Mouse (Mus musculus): ENCODE results near the gene Rasl2-9. TPM values are rescaled to one million over a fixed set of nuclear protein-coding genes. Genes with fewer than 3 reads are reported as not detected.
"Not testable (repeated sequence)": the region's sequence is repeated elsewhere in the genome, so short reads cannot be mapped to it uniquely, and the experiment has no call there.

Rasl2-9 gene
- 1.6 and 1.8 TPM in 2 replicates for polyA plus RNA-seq (2015; fragmentation: Nextera tagmentation; extraction: Ambion mirVana)

DNA sequence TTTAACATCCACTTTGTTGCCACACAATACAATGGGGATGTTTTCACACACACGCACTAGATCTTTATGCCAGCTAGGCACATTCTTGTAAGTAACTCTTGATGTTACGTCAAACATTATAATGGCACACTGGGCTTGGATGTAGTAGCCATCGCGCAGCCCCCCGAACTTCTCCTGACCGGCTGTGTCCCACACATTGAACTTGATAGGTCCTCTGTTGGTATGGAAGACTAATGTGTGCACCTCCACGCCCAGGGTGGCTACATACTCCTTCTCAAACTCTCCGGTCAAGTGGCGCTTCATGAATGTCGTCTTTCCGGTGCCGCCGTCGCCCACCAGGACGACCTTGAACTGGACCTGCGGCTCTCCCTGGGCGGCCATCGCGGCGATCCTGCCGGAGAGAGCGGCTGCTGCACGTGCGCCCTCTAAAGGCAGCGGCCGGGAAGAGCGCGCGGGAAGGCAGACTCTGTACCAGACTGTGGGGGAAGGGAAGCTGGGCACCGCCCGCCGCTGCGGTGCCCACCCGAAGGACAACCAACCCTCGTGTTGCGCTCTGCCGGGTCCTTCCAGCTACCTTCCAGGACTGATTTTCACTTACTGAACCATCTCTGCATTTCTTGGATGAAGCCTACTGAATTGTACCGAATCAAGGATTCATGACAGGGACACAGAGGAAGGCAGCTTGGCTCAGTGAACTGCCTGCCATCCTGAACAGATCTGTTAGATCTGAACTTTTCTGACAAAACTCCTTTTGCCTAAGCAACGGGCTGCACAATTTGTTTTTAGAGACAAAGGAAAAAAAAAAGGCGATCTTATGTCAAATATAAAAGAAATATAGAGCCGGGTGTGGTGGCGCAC, at the start of gene Rasl2-9:
Rasl2-9 (minus strand) TSS at position 402 of the 858 bp plus-strand sequence.
- ATAC-seq (ENCODE audit: extremely low read depth, insufficient number of reproducible peaks, low FRiP score, low TSS enrichment) = peak; percentile 61; the same call in 1 of the 2 replicates
- Histone ChIP-seq H3K4me3 (peak within 1 kb of the TSS; percentile 51), H3K27me3 (replicated peaks) (no peaks in the 10 kb centered on the region), H3K36me3 (no peaks in the 10 kb centered on the region), H3K4me2 (peak within 1 kb of the TSS; percentile 76), H3K27ac (replicated peaks) (no peak within 1 kb of the TSS), H3K9ac (peak within 1 kb of the TSS; percentile 74), H3K9me3 (no peaks in the 10 kb centered on the region), H3K4me1 (peaks cover 12% of the 10 kb centered on the region; the same call in 1 of the 2 replicates)
- WGBS = 15% methylated on average over 42 of the region's 42 CpGs

DNA sequence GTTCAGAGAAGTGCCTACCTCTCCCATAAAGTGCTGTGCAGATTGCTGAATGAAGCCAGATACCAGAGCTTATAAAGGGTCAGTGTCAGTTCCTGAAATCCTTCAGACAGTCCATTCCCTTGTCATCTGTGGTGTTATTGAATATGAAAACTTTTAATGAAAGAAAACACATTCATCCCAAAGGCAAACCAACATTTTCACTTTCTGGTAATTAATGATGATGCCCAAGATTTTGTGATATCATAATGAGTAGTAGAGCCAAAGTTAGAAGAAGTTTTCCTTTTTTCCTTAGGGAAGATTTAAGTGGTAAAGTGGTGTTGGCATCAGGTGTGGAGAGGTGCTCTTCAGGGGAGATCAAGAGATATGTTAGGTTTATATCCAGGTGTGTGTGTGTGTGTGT, 23.8 kb upstream of the Rasl2-9 start, which contains the start of gene Vmn1r55:
Vmn1r55 (minus strand) TSS at position 101 of the 400 bp plus-strand sequence.
- H3K27me3 ChIP-seq (replicated peaks); H3K36me3 ChIP-seq; H3K9me3 ChIP-seq; H3K27ac ChIP-seq (replicated peaks); H3K4me2 ChIP-seq; ATAC-seq (ENCODE audit: extremely low read depth, insufficient number of reproducible peaks, low FRiP score, low TSS enrichment); H3K4me3 ChIP-seq; H3K9ac ChIP-seq; H3K4me1 ChIP-seq: not testable (repeated sequence)

DNA sequence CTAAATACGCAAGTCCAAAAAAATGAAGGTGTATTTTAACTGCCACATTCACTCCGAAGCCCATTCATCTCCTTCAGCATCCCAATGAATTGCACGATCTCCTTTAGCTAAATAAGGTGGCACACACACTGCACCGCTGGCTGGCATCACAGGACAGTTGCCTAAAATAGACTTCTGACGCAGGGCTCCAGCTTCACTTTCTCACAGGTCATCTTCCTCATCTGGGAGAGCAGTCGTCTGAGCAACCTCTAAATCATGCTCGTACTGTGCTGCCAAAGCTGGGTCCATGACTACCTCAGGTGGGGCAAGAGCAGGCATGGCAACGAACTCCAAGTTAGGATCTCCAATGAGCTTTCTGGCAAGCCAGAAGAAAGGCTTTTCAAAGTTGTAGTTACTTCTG, 672 bp downstream of the Rasl2-9 start:
- Histone ChIP-seq H3K4me3 (no peak overlapping the region), H3K9me3 (no peaks in the 10 kb centered on the region), H3K9ac (no peak overlapping the region), H3K36me3 (no peaks in the 10 kb centered on the region), H3K27me3 (replicated peaks) (no peaks in the 10 kb centered on the region), H3K27ac (replicated peaks) (no peak overlapping the region), H3K4me1 (peaks cover 12% of the 10 kb centered on the region; the same call in 1 of the 2 replicates), H3K4me2 (peak overlapping the region; percentile 76)
- 70% methylated on average over 8 of the region's 8 CpGs for WGBS
- ATAC-seq (ENCODE audit: extremely low read depth, insufficient number of reproducible peaks, low FRiP score, low TSS enrichment) = no peak

DNA sequence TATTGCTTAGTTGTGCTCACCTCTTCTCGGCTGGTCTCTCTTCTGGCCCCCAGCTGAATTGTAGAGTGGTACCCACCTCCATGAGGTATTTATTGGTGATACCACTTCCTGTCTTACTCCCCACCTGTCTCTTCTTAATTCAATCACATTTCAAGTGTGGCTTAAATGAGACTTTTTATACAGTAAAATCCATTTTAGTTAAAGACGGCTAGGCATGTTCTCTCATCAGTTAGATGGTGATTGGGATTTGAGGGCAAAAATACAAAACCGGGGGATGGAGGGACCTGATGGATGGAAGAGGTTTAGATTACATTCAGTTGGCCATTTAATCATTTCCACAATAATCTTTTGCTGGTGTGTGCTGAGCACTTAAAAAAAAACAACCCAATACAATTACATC, 8.9 kb downstream of the Rasl2-9 start, which contains the start of gene Rfpl4:
Rfpl4 (minus strand) TSS at position 101 of the 400 bp plus-strand sequence.
- no peaks in the 10 kb centered on the region for H3K9me3 ChIP-seq
- no peaks in the 10 kb centered on the region for H3K4me1 ChIP-seq
- no peak within 1 kb of the TSS for H3K9ac ChIP-seq
- no peak for ATAC-seq (ENCODE audit: extremely low read depth, insufficient number of reproducible peaks, low FRiP score, low TSS enrichment)
- no peaks in the 10 kb centered on the region for H3K36me3 ChIP-seq
- H3K27me3 ChIP-seq (replicated peaks) = no peaks in the 10 kb centered on the region
- H3K4me3 ChIP-seq = no peak within 1 kb of the TSS
- 85% methylated on average over 3 of the region's 3 CpGs for WGBS
- H3K27ac ChIP-seq (replicated peaks) = no peak within 1 kb of the TSS
- H3K4me2 ChIP-seq = no peak within 1 kb of the TSS

DNA sequence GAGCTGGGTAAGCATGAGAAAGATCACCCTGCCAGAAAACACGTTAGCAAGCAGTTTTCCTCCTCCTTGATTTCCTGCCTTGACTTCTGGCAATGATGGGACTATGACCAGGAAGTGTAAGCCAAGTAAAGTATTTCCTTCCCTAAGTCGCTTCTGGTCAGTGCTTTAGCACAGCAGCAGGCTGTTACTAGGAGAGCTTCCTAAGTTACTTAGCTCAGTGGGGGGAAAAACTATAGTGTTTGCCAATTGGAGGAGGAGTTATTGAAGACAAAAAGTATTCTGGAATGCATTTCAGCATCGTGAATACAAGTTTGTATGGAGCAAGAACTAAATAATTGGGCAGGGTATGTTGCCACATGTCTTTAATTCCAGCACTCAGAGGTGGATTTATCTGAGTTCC, 13.0 kb downstream of the Rasl2-9 start:
- no peaks in the 10 kb centered on the region for H3K27me3 ChIP-seq (replicated peaks)
- no peaks in the 10 kb centered on the region for H3K36me3 ChIP-seq
- WGBS = 37% methylated on average over 3 of the region's 3 CpGs
- no peak overlapping the region for H3K4me3 ChIP-seq
- no peak overlapping the region for H3K27ac ChIP-seq (replicated peaks)
- 0 out of 2 replicates have a peak, but pooled peaks cover 3% of the 10 kb centered on the region for H3K9me3 ChIP-seq
- no peaks in the 10 kb centered on the region for H3K4me1 ChIP-seq
- ATAC-seq (ENCODE audit: extremely low read depth, insufficient number of reproducible peaks, low FRiP score, low TSS enrichment) = no peak
- H3K9ac ChIP-seq = no peak overlapping the region
- H3K4me2 ChIP-seq = no peak overlapping the region

DNA sequence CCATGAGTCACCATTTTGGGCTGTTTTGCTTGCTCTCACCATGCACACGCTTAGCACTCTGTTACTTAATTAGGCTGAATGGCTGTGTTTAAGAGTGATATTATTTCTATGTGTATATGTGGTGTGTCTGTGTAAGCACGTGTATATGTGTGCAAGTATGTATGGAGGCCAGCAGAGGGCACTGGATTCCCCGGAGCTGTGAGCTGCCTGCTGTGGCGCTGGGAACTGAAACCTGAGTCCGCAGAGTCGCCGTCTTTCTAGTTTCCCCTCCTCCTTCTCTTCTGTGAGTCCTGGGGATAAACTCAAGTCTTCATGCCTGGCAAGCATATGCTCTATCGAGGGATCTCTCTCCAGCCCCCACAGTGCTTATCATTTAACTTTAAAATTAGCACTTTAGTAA, 16.4 kb downstream of the Rasl2-9 start:
- Histone ChIP-seq H3K4me3 (no peak overlapping the region), H3K27ac (replicated peaks) (no peak overlapping the region), H3K36me3 (no peaks in the 10 kb centered on the region), H3K27me3 (replicated peaks) (no peaks in the 10 kb centered on the region), H3K9me3 (0 out of 2 replicates have a peak, but pooled peaks cover 3% of the 10 kb centered on the region), H3K4me2 (no peak overlapping the region), H3K4me1 (no peaks in the 10 kb centered on the region), H3K9ac (no peak overlapping the region)
- WGBS = 76% methylated on average over 8 of the region's 8 CpGs
- no peak for ATAC-seq (ENCODE audit: extremely low read depth, insufficient number of reproducible peaks, low FRiP score, low TSS enrichment)

DNA sequence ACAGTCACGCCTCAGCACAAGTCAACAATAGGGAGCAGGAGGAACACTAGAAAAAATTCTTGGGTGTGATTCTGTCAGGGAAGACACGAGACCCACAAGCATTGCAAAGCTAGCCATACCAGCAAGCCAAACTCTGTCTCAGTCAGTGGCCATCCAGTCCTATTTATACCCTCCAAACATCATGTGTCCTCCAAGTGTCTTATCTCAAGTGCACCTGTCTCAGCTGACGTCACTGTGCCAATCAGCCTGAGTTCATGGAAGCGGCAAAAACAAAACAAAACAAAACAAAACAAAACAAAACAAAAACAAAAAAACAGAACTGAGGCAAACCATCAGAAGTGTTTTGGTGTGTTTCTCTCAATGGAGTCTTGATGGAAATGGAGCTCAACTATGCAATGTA, 17.5 kb downstream of the Rasl2-9 start:
- Histone ChIP-seq H3K4me1 (no peaks in the 10 kb centered on the region), H3K27ac (replicated peaks) (no peak overlapping the region), H3K9me3 (0 out of 2 replicates have a peak, but pooled peaks cover 3% of the 10 kb centered on the region), H3K36me3 (no peaks in the 10 kb centered on the region), H3K4me3 (no peak overlapping the region), H3K9ac (no peak overlapping the region), H3K27me3 (replicated peaks) (no peaks in the 10 kb centered on the region), H3K4me2 (no peak overlapping the region)
- WGBS = 50% methylated on average over 4 of the region's 4 CpGs
- ATAC-seq (ENCODE audit: extremely low read depth, insufficient number of reproducible peaks, low FRiP score, low TSS enrichment) = no peak

DNA sequence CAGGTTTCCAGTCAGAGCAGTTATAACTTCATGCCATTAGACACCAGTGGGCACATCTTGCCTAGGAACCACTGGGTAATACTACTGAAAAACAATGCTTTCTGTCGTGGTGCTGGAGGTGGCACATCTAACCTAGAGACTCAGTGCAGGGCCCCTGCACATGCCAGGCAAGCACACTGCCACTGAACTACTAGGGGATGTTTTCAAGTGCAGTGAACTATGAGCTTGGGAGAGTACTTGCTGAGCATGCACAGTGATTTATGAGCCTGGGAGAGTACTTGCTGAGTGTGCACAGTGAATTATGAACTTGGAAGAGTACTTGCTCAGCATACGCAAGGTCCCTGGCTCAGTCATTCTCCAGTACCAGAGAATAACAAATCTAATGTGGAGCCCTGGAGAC, 23.2 kb downstream of the Rasl2-9 start:
- ATAC-seq (ENCODE audit: extremely low read depth, insufficient number of reproducible peaks, low FRiP score, low TSS enrichment) = no peak
- H3K9me3 ChIP-seq = no peaks in the 10 kb centered on the region
- H3K9ac ChIP-seq = no peak overlapping the region
- no peak overlapping the region for H3K4me3 ChIP-seq
- WGBS = 82% methylated on average over 2 of the region's 2 CpGs
- H3K36me3 ChIP-seq = peaks cover 23% of the 10 kb centered on the region
- H3K4me1 ChIP-seq = no peaks in the 10 kb centered on the region
- H3K27ac ChIP-seq (replicated peaks) = no peak overlapping the region
- no peaks in the 10 kb centered on the region for H3K27me3 ChIP-seq (replicated peaks)
- H3K4me2 ChIP-seq = no peak overlapping the region

DNA sequence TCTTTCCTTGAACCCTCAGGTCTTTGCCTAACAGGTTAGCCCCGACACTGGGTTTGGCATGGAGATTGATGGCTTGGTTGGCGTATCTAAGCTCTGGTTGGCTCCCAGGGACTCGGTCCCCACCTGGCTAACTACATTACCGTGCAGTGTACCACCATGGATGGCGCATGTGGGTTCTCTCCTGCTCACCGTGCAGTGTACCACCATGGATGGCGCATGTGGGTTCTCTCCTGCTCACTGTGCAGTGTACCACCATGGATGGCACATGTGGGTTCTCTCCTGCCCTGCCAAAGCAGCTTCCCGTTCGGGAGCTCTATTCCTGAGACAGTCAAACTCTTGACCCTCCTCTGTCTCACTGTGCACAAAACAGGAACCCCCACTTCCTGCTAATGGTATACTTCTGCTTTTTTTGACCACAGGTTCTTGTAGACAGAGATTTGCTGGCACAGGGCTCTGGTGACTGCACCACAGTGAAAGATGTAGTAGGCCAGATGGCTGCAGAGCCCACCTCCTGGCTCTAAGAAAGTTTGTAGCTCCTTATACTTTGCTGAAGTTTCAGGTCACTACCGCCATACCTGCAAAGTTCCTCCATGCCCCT, 24.6 kb downstream of the Rasl2-9 start:
- 79% methylated on average over 10 of the region's 10 CpGs for whole genome bisulfite sequencing
- Histone ChIP-seq H3K36me3 (peaks cover 37% of the 10 kb centered on the region), H3K9me3 (no peaks in the 10 kb centered on the region), H3K9ac (no peak overlapping the region), H3K4me3 (no peak overlapping the region), H3K27me3 (replicated peaks) (no peaks in the 10 kb centered on the region), H3K27ac (replicated peaks) (no peak overlapping the region), H3K4me2 (no peak overlapping the region), H3K4me1 (no peaks in the 10 kb centered on the region)
- no peak for ATAC-seq (ENCODE audit: extremely low read depth, insufficient number of reproducible peaks, low FRiP score, low TSS enrichment)

DNA sequence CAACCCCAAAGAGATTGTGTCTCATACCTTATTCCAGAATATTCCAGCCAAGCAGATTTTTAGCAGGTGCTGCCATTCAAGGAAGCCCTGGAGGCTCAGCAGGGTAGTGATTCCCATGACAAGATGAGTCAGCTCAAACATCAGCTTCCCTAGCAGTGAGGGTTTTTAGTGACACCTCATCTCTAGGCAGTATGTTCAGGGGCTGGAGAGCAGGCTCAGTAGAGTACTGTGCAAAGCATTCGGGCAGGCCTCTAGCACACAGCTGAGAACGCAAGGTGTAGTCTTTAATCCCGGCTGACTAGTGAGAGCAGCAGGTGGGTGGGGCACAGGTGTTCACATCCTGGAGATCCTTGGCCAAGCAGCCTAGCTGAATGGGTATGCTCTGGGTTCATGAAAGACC, 26.0 kb downstream of the Rasl2-9 start:
- Histone ChIP-seq H3K4me1 (no peaks in the 10 kb centered on the region), H3K4me2 (no peak overlapping the region), H3K9ac (no peak overlapping the region), H3K4me3 (no peak overlapping the region), H3K9me3 (no peaks in the 10 kb centered on the region), H3K36me3 (peaks cover 51% of the 10 kb centered on the region), H3K27ac (replicated peaks) (no peak overlapping the region), H3K27me3 (replicated peaks) (no peaks in the 10 kb centered on the region)
- WGBS = 76% methylated on average over 3 of the region's 3 CpGs
- no peak for ATAC-seq (ENCODE audit: extremely low read depth, insufficient number of reproducible peaks, low FRiP score, low TSS enrichment)

DNA sequence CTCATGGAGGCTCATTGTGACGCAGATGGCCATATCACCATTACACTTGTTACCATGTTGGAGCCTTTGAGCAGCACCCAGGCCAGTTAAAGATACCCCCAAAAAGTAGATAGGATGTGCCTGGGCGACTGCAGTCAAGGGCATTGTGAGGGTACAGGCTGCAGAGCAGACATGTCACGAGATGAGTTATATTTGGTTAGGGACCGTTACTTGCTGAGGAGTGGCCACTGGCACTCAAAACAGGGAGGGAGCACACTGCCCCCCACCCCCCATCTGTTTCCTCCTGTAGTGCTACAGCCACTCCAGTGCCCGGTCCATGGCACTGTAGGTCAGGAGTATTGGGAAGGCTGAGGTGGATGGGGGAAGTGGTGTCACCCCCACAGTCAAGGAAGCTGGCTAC, 27.0 kb downstream of the Rasl2-9 start:
- Histone ChIP-seq H3K9ac (no peak overlapping the region), H3K36me3 (peaks cover 61% of the 10 kb centered on the region)

More for the DNA sequence above, 27.0 kb downstream of the Rasl2-9 start:
- H3K4me2 ChIP-seq = no peak overlapping the region
- H3K27me3 ChIP-seq (replicated peaks) = no peaks in the 10 kb centered on the region
- no peak overlapping the region for H3K27ac ChIP-seq (replicated peaks)
- ATAC-seq (ENCODE audit: extremely low read depth, insufficient number of reproducible peaks, low FRiP score, low TSS enrichment) = no peak
- H3K4me1 ChIP-seq = no peaks in the 10 kb centered on the region
- WGBS = 84% methylated on average over 5 of the region's 5 CpGs
- no peak overlapping the region for H3K4me3 ChIP-seq
- no peaks in the 10 kb centered on the region for H3K9me3 ChIP-seq
